Mouse (Mus musculus): ENCODE results near the gene Tgm7. TPM values are rescaled to one million over a fixed set of nuclear protein-coding genes. Genes with fewer than 3 reads are reported as not detected.

The Tgm7 gene
- total RNA-seq, 1 experiment from 2014 or later: not detected

- no peak for ATAC-seq (ENCODE audit: extremely low read depth, insufficient number of reproducible peaks, low FRiP score, poor library complexity, severe bottlenecking)
Observed at GRCm38 (mm10) chr2:121085480-121086185, 24.0 kb downstream of the Tgm7 start, which contains the start of gene Tgm5. TSS of gene Tgm5 (minus strand) at chr2:121085841.

GRCm38 (mm10) chr2:121082626-121083025 is 27.0 kb downstream of the Tgm7 start:
- ATAC-seq (ENCODE audit: extremely low read depth, insufficient number of reproducible peaks, low FRiP score, poor library complexity, severe bottlenecking): peak; percentile 93

- peak; percentile 41; the same call in 1 of the 2 replicates for ATAC-seq (ENCODE audit: extremely low read depth, insufficient number of reproducible peaks, low FRiP score, poor library complexity, severe bottlenecking)
Observed at GRCm38 (mm10) chr2:121074747-121075146, 34.8 kb downstream of the Tgm7 start.

GRCm38 (mm10) chr2:121071871-121072270 is 37.7 kb downstream of the Tgm7 start:
- ATAC-seq (ENCODE audit: extremely low read depth, insufficient number of reproducible peaks, low FRiP score, poor library complexity, severe bottlenecking): no peak

GRCm38 (mm10) chr2:121069506-121069905 is 40.1 kb downstream of the Tgm7 start:
- ATAC-seq (ENCODE audit: extremely low read depth, insufficient number of reproducible peaks, low FRiP score, poor library complexity, severe bottlenecking): no peak

GRCm38 (mm10) chr2:121067116-121067515 is 42.5 kb downstream of the Tgm7 start:
- ATAC-seq (ENCODE audit: extremely low read depth, insufficient number of reproducible peaks, low FRiP score, poor library complexity, severe bottlenecking): no peak

GRCm38 (mm10) chr2:121061315-121061714 is 48.3 kb downstream of the Tgm7 start:
- ATAC-seq (ENCODE audit: extremely low read depth, insufficient number of reproducible peaks, low FRiP score, poor library complexity, severe bottlenecking): no peak

- ATAC-seq (ENCODE audit: extremely low read depth, insufficient number of reproducible peaks, low FRiP score, poor library complexity, severe bottlenecking): no peak
Observed at GRCm38 (mm10) chr2:121057997-121058396, 51.6 kb downstream of the Tgm7 start.

- ATAC-seq (ENCODE audit: extremely low read depth, insufficient number of reproducible peaks, low FRiP score, poor library complexity, severe bottlenecking): no peak
Observed at GRCm38 (mm10) chr2:121055915-121056314, 53.7 kb downstream of the Tgm7 start.

- ATAC-seq (ENCODE audit: extremely low read depth, insufficient number of reproducible peaks, low FRiP score, poor library complexity, severe bottlenecking): no peak
Observed at GRCm38 (mm10) chr2:121054060-121054459, 55.5 kb downstream of the Tgm7 start.

- ATAC-seq (ENCODE audit: extremely low read depth, insufficient number of reproducible peaks, low FRiP score, poor library complexity, severe bottlenecking): no peak
Observed at GRCm38 (mm10) chr2:121052176-121052575, 57.4 kb downstream of the Tgm7 start.

GRCm38 (mm10) chr2:121045653-121046052 is 63.9 kb downstream of the Tgm7 start:
- no peak for ATAC-seq (ENCODE audit: extremely low read depth, insufficient number of reproducible peaks, low FRiP score, poor library complexity, severe bottlenecking)

Other genes starting within 250 kb of the Tgm7 start
- 57.6 and 61.9 TPM in 2 replicates for gene Ubr1, start 139.1 kb downstream of the Tgm7 start, total RNA-seq (2017)
- 20.1 and 37.2 TPM in 2 replicates for gene Tmem62, start 132.8 kb downstream of the Tgm7 start, total RNA-seq (2017)
- gene Ccndbp1, start 101.4 kb downstream of the Tgm7 start, total RNA-seq (2017): 179 and 189 TPM in 2 replicates
- 2.8 and 3.3 TPM in 2 replicates for gene Epb42, start 72.7 kb downstream of the Tgm7 start, total RNA-seq (2017)
- not detected in 2 replicates for gene Tgm5, start 24.0 kb downstream of the Tgm7 start, total RNA-seq (2017)
- gene Adal, start 30.6 kb upstream of the Tgm7 start, total RNA-seq (2017): 12.7 and 14.1 TPM in 2 replicates
- gene Lcmt2, start 30.9 kb upstream of the Tgm7 start, total RNA-seq (2017): 5.9 and 9.7 TPM in 2 replicates
- 67.0 and 73.2 TPM in 2 replicates for gene Tubgcp4, start 60.9 kb upstream of the Tgm7 start, total RNA-seq (2017)
- gene Zscan29, start 61.3 kb upstream of the Tgm7 start, total RNA-seq (2017): 46.9 and 50.3 TPM in 2 replicates
- gene Trp53bp1, start 161.6 kb upstream of the Tgm7 start, total RNA-seq (2017): 43.3 and 53.2 TPM in 2 replicates
- not detected in 2 replicates for gene Map1a, start 179.8 kb upstream of the Tgm7 start, total RNA-seq (2017)
- gene Ppip5k1, start 245.6 kb upstream of the Tgm7 start, total RNA-seq (2017): 12.8 and 14.2 TPM in 2 replicates
- not detected in 2 replicates for gene Ckmt1, start 247.9 kb upstream of the Tgm7 start, total RNA-seq (2017)

Measured in neutrophil, adult 5-6 weeks (primary cell).